Mouse (Mus musculus): Measurements from ENCODE around the gene Epb41l4b. TPM values are rescaled to one million over a fixed set of nuclear protein-coding genes. Genes with fewer than 3 reads are reported as not detected.

Gene Epb41l4b
- polyA plus RNA-seq, 1 experiment from 2014 or later, result 0.92 TPM

DNA sequence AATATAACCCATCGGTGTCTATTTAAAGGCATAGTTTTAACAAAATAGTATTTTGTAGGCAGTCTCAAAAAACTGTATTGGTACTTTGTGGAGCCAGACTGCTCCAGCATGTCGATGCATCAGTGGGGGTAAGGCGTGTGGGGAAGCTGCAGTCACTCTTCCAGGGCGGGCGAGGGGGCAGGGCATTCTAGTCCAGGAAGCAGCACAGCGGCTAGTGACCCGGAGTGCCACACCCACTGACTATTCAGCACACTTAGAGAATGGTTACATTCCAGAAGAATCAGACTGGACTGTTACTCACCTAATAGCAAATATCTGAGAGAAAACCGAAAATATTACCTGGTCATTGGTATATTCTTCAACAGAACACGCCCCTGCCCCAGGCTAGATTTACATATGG lies 185.7 kb downstream of the Epb41l4b start:
- DNase-seq (ENCODE audit: low spot score), result no peak
- 59% methylated on average over 9 of the region's 9 CpGs for WGBS

DNA sequence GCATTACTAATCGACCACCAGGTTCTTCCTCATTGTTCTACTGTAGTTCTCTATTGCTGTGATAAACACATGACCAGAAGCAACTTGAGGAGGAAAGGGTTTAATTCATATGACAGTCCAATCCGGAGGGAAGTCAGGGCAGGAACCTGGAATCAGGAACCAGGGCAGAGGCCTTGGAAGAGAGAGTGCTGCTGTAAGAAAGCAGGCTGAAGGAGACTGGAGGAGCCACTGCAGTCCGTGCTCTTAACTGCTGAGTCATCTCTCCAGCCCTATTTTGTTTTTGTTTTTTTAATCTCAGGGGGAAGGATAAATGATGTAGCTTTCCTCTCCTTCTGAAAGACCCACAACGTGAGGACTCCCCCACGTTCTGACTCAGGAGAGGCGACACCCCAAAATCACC lies 190.0 kb downstream of the Epb41l4b start:
- no peaks in the 10 kb centered on the region for H3K9me3 ChIP-seq
- H3K36me3 ChIP-seq, result no peaks in the 10 kb centered on the region

More for the DNA sequence above, 185.7 kb downstream of the Epb41l4b start:
- no peak overlapping the region for H3K4me3 ChIP-seq
- no peaks in the 10 kb centered on the region for H3K9me3 ChIP-seq
- 0 out of 2 replicates have a peak, but pooled peaks cover 2% of the 10 kb centered on the region for H3K4me1 ChIP-seq (replicated peaks)
- H3K27ac ChIP-seq, result no peak overlapping the region
- no peaks in the 10 kb centered on the region for H3K27me3 ChIP-seq (ENCODE audit: insufficient read depth, poor library complexity, severe bottlenecking)
- no peaks in the 10 kb centered on the region for H3K36me3 ChIP-seq

DNA sequence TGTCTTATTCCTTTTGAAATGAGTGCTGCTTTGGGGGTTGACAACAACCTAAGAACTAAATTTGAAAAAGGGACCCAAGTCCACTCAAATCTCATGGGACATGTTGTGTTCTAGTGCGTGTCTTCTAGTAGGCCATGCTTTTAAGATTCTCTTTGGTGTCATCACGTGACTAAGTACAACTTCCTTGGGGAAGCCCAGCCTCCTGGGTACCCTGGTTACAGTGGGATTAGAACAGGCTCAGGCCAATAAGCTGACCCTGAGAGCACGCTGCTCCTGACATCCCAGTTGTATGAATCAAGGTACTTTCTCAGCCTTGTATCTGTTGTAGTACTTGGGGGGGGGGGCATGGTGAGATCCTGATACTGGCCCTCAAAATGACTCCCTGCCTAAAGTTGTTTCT lies 191.5 kb downstream of the Epb41l4b start:
- Histone ChIP-seq H3K27ac (no peak overlapping the region), H3K4me3 (no peak overlapping the region), H3K36me3 (no peaks in the 10 kb centered on the region), H3K4me1 (replicated peaks) (peaks cover 4% of the 10 kb centered on the region; the same call in 1 of the 2 replicates), H3K27me3 (ENCODE audit: insufficient read depth, poor library complexity, severe bottlenecking) (no peaks in the 10 kb centered on the region), H3K9me3 (no peaks in the 10 kb centered on the region)
- no peak for DNase-seq (ENCODE audit: low spot score)
- 85% methylated on average over 3 of the region's 3 CpGs for WGBS

More for the DNA sequence above, 190.0 kb downstream of the Epb41l4b start:
- Histone ChIP-seq H3K4me3 (no peak overlapping the region), H3K27ac (no peak overlapping the region), H3K27me3 (ENCODE audit: insufficient read depth, poor library complexity, severe bottlenecking) (no peaks in the 10 kb centered on the region), H3K4me1 (replicated peaks) (0 out of 2 replicates have a peak, but pooled peaks cover 2% of the 10 kb centered on the region)
- DNase-seq (ENCODE audit: low spot score), result no peak
- 65% methylated on average over 6 of the region's 6 CpGs for WGBS

DNA sequence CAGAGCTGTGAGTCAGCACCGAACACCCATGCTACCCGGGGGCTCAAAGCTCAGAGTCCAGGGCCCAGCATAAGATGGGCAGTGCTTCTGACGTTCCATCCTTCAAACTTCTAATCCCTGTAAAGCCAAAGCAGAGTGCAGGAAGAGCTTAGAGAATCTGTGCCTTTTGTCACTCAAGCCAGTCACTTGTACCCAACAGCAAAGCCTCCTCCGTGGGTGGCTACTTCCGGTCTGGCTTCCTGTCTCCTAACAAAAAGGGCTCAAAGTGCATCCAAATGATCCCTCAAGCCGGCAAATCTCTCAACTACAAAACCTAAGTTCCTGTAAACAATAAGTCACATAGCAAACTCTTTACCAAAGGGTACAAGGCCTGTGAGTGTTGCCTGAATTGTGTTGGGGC lies 193.7 kb downstream of the Epb41l4b start:
- DNase-seq (ENCODE audit: low spot score), result no peak
- Histone ChIP-seq H3K36me3 (no peaks in the 10 kb centered on the region), H3K4me3 (no peak overlapping the region), H3K27ac (no peak overlapping the region), H3K9me3 (no peaks in the 10 kb centered on the region), H3K4me1 (replicated peaks) (peaks cover 23% of the 10 kb centered on the region), H3K27me3 (ENCODE audit: insufficient read depth, poor library complexity, severe bottlenecking) (no peaks in the 10 kb centered on the region)
- 78% methylated on average over 6 of the region's 6 CpGs for WGBS

DNA sequence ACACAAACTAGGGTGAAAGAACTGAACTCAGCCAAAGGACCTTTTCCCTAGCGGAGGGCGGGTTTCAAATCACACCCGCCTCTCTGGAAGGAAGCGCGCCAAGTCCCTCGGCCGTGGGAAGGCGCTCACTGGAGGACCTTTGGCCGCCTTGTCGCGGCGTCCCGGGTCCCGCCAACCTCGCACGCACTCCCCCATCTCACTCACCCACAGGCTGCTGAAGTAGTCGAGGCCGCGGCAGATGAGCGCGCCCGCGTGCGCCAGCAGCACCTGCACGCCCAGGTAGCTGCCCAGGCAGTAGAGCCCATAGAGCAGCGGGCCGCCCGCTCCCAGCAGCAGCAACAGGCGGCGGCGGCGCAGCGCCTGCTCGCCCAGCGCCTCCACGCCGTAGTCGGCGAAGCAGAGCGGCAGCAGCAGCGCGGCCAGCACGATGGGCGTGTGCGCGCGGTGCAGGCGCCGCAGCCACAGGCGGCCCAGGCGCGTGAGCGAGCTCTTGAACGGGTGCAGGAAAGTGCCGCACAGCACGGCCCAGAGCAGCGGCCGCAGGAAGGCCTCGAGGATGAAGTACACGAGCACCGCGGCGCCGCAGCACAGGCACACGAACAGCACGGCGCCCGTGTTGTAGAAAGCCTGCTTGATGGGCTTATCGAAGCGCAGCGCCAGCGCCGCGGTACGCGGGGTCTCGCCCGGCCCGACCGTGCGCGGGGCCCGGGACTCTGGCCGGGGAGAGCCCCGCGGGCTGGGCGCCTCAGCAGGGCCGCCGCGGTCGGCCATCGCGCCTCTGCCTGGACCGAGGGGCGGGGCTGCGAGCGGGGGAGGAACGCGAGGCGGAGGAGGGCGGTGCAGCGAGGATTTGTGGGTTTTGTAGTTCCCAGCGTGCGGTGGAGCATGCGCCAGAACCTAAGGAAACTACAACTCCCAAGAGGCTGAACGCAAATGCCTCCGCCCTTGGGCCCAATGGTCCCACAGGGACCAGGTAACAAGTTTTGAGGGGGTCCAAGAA lies 196.3 kb downstream of the Epb41l4b start, which contains the start of gene Tmem245:
Tmem245 (minus strand) TSS at position 797 of the 1,000 bp plus-strand sequence.
- Histone ChIP-seq H3K4me1 (replicated peaks) (peaks cover 46% of the 10 kb centered on the region), H3K27me3 (ENCODE audit: insufficient read depth, poor library complexity, severe bottlenecking) (no peaks in the 10 kb centered on the region), H3K27ac (peak within 1 kb of the TSS; percentile 96), H3K9me3 (no peaks in the 10 kb centered on the region), H3K4me3 (peak within 1 kb of the TSS; percentile 81), H3K36me3 (no peaks in the 10 kb centered on the region)
- DNase-seq (ENCODE audit: low spot score), result peak; percentile 92
- under 1% methylated on average over 107 of the region's 107 CpGs for WGBS

DNA sequence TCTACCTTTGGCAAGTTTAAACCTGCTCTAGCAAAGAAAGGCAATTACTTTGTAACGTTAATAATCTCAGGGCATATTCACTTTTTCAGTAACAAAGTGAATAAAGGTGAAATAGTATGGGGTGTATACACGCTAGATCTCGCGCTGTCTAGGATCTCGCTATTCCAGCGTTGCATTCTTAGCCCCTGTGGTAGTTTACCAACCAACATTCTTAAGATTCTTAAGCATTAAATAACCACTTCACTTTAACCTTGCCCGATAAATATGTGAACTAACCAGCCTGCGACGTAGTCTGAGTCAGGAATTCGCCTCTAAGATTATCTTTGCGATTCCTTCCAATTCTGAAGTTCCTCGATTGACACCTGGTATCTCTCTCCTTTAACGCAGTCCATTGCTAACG lies 197.1 kb downstream of the Epb41l4b start:
- no peaks in the 10 kb centered on the region for H3K9me3 ChIP-seq
- no peak for DNase-seq (ENCODE audit: low spot score)
- H3K36me3 ChIP-seq, result no peaks in the 10 kb centered on the region
- H3K4me3 ChIP-seq, result peak overlapping the region; percentile 81
- H3K27ac ChIP-seq, result peak overlapping the region; percentile 96
- H3K4me1 ChIP-seq (replicated peaks), result peaks cover 51% of the 10 kb centered on the region
- 2% methylated on average over 14 of the region's 14 CpGs for WGBS
- no peaks in the 10 kb centered on the region for H3K27me3 ChIP-seq (ENCODE audit: insufficient read depth, poor library complexity, severe bottlenecking)

DNA sequence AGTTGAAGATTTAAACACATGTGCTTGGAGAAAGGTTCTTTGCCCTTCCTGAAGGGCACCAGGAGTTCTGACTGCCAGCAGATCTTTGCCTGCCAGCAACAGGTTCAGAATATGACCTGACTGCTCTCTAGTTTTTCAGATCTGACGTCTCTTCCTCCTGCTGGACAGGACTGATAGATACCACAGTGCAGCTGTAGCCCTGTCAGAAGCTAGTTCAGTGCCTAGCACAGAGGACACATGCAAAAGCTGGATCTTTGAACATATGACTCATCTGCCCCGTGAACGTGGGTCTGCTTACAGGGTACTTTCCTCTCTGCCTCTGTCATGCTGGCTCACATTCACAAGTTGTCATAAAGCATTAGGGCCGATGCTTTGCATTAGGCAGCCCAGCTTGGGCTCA lies 199.0 kb downstream of the Epb41l4b start:
- no peak for DNase-seq (ENCODE audit: low spot score)
- WGBS, result 75% methylated on average over 4 of the region's 4 CpGs
- Histone ChIP-seq H3K27me3 (ENCODE audit: insufficient read depth, poor library complexity, severe bottlenecking) (no peaks in the 10 kb centered on the region), H3K36me3 (no peaks in the 10 kb centered on the region), H3K4me3 (no peak overlapping the region), H3K4me1 (replicated peaks) (peaks cover 51% of the 10 kb centered on the region), H3K27ac (no peak overlapping the region), H3K9me3 (no peaks in the 10 kb centered on the region)

DNA sequence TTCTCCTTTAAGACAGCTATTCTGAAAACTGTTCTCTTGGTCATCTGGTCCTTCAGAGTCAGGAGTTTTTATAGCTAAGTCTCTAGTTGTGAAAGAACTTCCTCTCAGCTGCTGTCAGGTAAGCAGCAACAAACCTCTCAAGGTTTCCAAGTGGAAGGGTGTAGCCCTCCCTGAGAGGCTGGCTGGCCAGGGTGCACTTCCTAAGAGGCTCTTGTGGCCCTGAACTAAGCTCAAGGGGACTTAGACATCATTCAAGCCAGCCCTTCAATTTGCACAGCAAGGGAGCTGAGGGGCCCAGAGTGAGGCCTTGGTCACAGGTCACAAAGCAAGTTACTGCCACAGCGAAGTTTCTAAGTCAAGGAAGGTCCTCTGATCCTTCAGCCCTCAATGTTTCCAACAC lies 200.0 kb downstream of the Epb41l4b start:
- H3K27ac ChIP-seq, result no peak overlapping the region
- no peak for DNase-seq (ENCODE audit: low spot score)
- 49% methylated on average over 1 of the region's 1 CpGs for WGBS
- H3K9me3 ChIP-seq, result no peaks in the 10 kb centered on the region
- H3K4me1 ChIP-seq (replicated peaks), result peaks cover 51% of the 10 kb centered on the region
- no peak overlapping the region for H3K4me3 ChIP-seq
- H3K36me3 ChIP-seq, result peaks cover 4% of the 10 kb centered on the region; the same call in 1 of the 2 replicates
- H3K27me3 ChIP-seq (ENCODE audit: insufficient read depth, poor library complexity, severe bottlenecking), result no peaks in the 10 kb centered on the region

DNA sequence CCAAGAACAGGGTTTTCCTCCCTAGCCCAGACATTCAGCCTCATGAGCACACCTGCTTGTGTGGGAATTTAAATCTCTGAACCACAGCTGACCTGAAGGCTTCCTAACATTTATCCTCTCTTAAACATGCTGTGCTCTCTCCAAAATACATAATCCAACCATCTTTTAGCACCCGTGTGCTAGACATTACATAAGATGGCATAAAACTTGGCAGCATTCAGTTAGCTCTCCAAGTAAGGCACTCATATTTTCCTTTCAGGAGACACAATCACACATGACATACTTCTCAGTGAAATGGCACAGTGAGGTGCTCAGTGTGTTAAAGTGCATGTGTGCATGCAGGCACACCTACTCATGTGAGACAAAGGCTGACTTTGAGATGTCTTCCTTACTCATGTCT lies 200.7 kb downstream of the Epb41l4b start:
- Histone ChIP-seq H3K27me3 (ENCODE audit: insufficient read depth, poor library complexity, severe bottlenecking) (no peaks in the 10 kb centered on the region), H3K36me3 (peaks cover 4% of the 10 kb centered on the region; the same call in 1 of the 2 replicates), H3K4me1 (replicated peaks) (peaks cover 47% of the 10 kb centered on the region), H3K9me3 (no peaks in the 10 kb centered on the region), H3K27ac (no peak overlapping the region), H3K4me3 (no peak overlapping the region)
- 94% methylated on average over 1 of the region's 1 CpGs for WGBS
- no peak for DNase-seq (ENCODE audit: low spot score)

Other genes starting within 250 kb of the Epb41l4b start
- 10.8 and 13.4 TPM in 2 replicates for gene Tmem245, start 196.0 kb downstream of the Epb41l4b start, polyA plus RNA-seq (2016; fragmentation: Nextera tagmentation; extraction: Ambion mirVana)
- 2.5 and 2.6 TPM in 2 replicates for gene Frrs1l, start 153.0 kb downstream of the Epb41l4b start, polyA plus RNA-seq (2016; fragmentation: Nextera tagmentation; extraction: Ambion mirVana)
- 1.3 and 1.6 TPM in 2 replicates for gene Ptpn3, start 158.4 kb upstream of the Epb41l4b start, polyA plus RNA-seq (2016; fragmentation: Nextera tagmentation; extraction: Ambion mirVana)

All from hindbrain, embryonic 10.5 days (tissue).